Mouse (Mus musculus) left cerebral cortex, postnatal 10 days (tissue): Measurements from ENCODE around the gene Lsamp. TPM values are rescaled to one million over a fixed set of nuclear protein-coding genes. Genes with fewer than 3 reads are reported as not detected.

ENCODE experiments used
- DNase-seq, 2 experiments: peaks; one replicate each; pipeline ENCODE4 v3.0.0; 2021 to 2022; ENCODE audit warnings: low spot score in 2 of 2, mixed read lengths in 1 of 2; ENCODE audit errors: extremely low spot score in 1 of 2
- intact Hi-C: fragments of 180-260 bp; cut with DNase I; formaldehyde crosslinking; loops from one replicate; pipeline ENCODE4 v1.15.1; 2025
- total RNA-seq, 2 experiments: library from RNA; stranded (reverse); gene quantifications; 2 replicates each; pipeline ENCODE4 v1.2.3; 2021

The Lsamp gene
- total RNA-seq, 2 experiments from 2014 or later = 298 to 324 TPM

DNA sequence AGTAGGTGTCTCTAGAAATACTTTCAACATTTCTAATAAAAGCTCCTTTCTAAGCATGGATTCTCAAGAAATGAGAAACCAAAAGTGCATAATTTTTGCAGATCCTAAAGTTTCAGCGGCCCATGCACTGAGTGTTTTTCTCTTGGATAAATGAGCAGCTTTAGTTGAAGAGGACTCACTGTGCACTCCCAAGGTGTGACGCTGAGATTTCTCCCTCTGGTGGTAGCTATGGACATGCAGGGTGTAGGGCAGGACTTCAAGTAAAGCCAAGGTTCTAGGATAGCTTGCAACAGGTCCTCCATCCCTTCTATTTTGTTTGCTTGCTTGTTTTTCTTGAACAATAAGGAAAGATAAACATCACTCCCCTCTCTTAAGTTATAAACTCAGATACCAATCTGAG, 1558.5 kb downstream of the Lsamp start:
- DNase-seq = no peak
- intact Hi-C loops = no loop called here

DNA sequence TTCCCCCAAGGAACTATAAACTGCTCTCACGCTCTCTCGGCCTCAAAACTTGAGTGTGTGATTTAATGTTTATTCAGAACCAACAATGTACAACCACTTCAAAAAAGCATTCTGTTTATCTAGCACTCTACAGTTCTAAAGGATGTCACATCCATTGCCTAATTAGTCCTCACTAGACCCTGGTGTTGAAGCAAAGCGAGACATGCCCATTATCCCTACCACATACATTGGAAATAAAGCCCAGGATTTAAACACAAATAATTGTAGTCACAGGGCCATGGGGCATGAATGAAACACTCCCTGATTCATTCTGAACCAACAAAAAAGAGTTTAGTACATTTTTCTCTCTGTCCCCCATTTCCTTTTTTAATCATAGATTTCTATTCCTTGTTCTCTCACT, 1567.0 kb downstream of the Lsamp start:
- intact Hi-C loops = no loop called here

DNA sequence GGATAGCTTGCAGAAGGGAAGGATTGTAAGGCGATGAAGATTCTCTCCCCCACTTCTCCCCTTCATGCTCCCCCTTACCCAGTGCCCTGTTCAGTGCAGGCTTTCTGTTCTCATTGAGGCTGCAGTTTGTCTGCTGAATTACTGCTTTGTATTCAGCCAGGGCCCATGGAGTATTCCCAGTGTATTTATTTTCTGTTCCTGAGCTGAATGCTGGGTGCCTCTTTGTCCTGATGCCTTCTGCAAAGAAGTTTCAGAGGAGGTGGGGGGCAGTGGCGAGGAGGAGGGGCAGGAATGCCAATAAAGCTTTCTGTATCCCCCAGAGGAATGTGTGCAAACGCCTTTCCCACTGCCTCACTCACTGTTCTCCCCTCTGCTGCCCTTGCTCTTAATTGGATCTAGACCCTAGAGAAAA, 1567.7 kb downstream of the Lsamp start:
- intact Hi-C loops = no loop called here
- DNase-seq = peak; percentile 39 to 59

More for the DNA sequence above, 1567.0 kb downstream of the Lsamp start:
- no peak for DNase-seq

DNA sequence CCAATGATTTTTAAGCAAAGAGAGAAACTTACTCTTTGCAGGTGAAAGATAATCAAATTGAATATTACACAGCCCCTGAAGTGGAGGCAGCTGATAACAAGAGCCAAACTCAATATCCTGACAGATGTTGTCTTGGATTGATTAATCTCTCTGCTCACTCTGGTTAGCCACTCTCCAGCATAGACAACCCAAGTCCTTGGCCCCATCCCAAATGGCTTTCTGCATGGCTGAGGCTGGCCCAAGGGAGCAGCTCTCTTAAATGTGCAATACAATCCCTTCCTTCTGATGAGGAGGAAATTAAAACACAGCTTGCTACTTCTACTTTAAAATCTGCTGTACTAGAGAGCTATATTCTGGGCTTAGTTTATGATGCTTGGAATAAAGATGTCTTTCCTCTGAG, 1572.9 kb downstream of the Lsamp start:
- intact Hi-C loops = no loop called here
- DNase-seq = no peak

DNA sequence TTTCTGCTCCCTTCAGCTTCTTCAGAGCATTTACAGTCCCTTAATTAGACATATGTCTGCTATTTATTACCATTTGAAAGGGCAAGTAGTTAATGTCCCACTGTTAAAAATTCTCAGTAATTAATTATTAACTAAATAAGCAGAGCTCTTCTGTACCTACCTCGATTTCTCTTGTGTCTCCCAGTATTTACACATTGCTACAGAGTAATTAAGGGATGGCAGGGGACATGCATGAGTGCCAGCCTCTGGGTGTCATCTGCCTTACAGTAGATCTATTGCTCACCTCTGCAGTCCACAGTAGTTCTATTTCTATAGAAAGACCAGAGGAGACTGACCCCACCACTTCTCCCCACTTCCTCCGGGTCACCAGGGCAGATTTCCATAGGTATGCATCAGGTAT, 1581.1 kb downstream of the Lsamp start:
- DNase-seq = no peak
- intact Hi-C loops = no loop called here

GRCm38 (mm10) chr16:41588675-41589301, 1604.6 kb downstream of the Lsamp start:
- peak in 1 of 2 experiments; percentile 18 for DNase-seq
- intact Hi-C loops = no loop called here

- no peak for DNase-seq
- intact Hi-C loops = no loop called here
These were observed 1628.1 kb downstream of the Lsamp start for GRCm38 (mm10) chr16:41612229-41612628.

GRCm38 (mm10) chr16:41623871-41624270, 1639.7 kb downstream of the Lsamp start:
- intact Hi-C loops = no loop called here
- no peak for DNase-seq

- intact Hi-C loops = no loop called here
- no peak for DNase-seq
These were observed 1649.7 kb downstream of the Lsamp start for GRCm38 (mm10) chr16:41633898-41634297.

DNA sequence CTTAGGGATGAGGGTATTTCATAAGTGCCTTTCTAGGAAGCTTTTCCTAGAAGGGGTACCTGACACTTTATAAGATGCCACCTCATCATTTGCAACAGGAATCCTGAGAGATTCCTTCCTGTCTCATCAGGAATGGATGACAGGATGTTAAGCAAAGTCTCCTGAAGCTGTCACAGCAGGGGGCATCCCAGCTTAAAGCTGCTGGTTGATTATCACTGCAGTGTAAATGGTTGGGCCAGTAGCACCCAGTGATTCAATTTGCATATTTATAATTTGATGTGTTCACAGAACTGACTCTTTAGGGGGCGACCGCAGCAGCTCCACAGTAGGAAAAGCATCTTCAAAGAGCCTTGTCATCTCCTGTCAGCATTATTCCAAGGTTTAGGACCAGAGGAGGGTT, 1656.7 kb downstream of the Lsamp start:
- peak in 1 of 2 experiments; percentile 20 for DNase-seq
- intact Hi-C loops = no loop called here

DNA sequence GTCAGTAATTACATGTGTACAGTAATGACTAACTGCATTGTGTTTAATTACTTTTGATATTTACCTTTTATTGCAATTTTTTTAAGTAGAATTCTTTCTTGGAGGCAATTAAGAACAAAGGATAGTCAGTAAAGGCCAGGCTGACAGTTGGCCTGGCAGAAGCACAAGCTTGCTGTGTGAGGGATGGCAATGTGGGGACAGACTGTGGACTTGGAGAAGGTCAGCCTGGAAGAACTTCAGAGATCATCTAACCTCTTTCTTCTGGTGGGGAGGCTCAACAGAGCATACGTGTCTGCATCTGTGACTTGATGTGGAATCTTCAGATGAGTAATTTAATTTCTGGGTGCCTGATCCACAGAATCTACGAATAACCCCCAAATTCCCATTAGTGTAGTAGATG, 1669.1 kb downstream of the Lsamp start:
- DNase-seq = no peak
- intact Hi-C loops = no loop called here

- DNase-seq = no peak
- intact Hi-C loops = loop anchor here (10.0 kb wide), 1 partner anchor 150 kb away; no protein-coding TSS in a partner anchor
These were observed 1690.3 kb downstream of the Lsamp start for GRCm38 (mm10) chr16:41674316-41675038.

DNA sequence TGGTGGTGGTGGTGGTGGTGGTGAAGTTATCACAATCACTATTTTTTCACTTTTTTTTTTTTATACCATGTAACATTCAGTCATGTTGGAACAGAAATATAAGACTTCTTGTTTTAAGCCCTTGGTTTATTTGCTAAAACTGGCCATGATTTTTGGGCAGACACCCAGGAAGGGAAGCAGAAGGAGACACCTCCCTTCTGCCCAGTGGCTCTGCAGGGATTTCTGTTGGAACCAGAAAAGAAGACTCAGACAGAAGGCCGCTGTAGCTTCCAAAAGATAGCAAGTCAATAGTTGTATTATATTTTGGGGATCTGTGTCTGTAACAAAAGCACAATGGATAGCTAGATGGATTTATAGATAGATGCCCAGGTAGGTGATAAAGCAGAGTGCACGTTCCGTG, 1691.6 kb downstream of the Lsamp start:
- peak; percentile 28 to 39 for DNase-seq
- intact Hi-C loops = loop anchor here (10.0 kb wide), 1 partner anchor 151 kb away; no protein-coding TSS in a partner anchor

GRCm38 (mm10) chr16:41692435-41692834, 1708.3 kb downstream of the Lsamp start:
- no peak for DNase-seq
- intact Hi-C loops = no loop called here

DNA sequence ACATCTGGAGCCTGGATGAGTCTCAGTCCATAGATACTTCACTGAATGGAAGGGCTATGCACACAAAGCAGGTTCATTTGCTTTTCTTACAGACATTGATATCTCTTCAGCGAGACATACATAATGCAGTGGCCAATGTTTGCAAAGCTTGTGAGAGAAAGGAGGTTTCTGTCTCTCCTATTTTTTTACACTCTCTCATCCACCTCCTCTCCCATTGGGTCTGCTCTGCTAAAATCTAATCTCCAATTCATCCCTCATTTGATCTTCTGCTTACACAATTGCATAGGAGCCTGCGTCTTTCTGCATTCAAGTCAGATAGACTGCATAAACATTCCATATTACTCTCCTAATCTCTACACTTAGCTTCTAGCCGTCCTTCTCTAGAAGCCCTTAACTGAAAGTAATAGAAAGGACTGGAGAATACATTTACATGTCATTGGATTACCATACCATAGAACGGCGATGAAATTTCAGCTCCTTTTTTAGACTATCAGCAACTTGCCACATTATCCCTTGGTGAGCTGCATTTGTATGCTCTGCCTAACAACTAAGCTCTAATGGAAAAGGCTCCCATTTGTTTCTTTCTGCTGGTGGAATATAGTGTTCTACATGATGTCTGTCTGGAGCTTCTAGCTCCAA, 1717.7 kb downstream of the Lsamp start:
- intact Hi-C loops = no loop called here
- no peak for DNase-seq

GRCm38 (mm10) chr16:41728900-41729585, 1744.9 kb downstream of the Lsamp start:
- intact Hi-C loops = no loop called here
- DNase-seq = peak; percentile 25 to 59

- intact Hi-C loops = no loop called here
- DNase-seq = no peak
These were observed 1745.8 kb downstream of the Lsamp start for GRCm38 (mm10) chr16:41729911-41730310.

DNA sequence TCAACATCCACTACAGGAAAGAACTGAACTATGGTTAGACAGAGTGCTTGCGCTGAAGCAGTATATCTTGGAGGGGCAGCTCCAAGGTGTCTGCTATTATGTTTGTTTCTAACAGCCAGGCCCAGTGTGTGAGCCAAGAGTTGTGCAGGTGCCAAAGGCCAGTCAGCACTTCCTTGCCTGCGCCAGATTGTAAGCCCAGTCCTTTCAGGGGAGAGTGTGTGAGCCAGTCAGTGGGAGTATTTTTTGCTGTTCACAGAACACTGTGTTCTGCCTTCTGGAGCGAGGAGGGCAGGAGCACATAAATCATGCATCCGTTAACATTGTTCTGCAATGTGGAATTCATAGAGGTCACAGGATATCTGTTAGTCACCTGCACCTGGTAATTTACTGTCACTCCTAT, 1760.9 kb downstream of the Lsamp start:
- intact Hi-C loops = no loop called here
- peak; percentile 47 to 49 for DNase-seq

GRCm38 (mm10) chr16:41746235-41746911, 1762.2 kb downstream of the Lsamp start:
- DNase-seq = peak in 1 of 2 experiments; percentile 73
- intact Hi-C loops = no loop called here
